Mouse (Mus musculus): Measurements from ENCODE around the gene Rplp2.
"Not testable (repeated sequence)": the region's sequence is repeated elsewhere in the genome, so short reads cannot be mapped to it uniquely, and the experiment has no call there.

Rplp2 gene

GRCm38 (mm10) chr7:141447110-141447991, at the start of gene Rplp2:
TSS of gene Rplp2 (plus strand) at chr7:141447370.
- peak; percentile 97 for DNase-seq (ENCODE audit: low spot score in 2 of 2)

DNA sequence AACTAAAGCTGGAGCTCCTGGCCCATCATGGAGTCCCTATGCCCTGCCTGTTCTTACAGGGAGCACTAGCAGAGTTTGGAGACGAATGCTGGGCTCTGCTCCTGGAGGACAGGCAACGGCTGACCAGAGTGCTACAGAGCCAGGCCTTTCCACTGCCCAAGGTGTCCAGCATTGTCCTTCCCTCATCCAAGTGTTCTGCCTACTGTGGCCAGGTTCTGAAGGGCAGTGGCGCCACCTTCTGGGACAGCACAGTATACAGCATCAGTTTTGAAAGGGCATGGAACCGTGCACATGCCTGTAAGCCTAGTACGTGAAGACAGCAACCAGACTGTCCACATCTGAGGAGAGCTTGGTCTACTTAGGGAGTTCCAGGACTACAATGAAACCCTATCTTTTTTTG, 43.9 kb upstream of the Rplp2 start:
- no peak for DNase-seq (ENCODE audit: low spot score in 2 of 2)

GRCm38 (mm10) chr7:141405466-141405865, 41.7 kb upstream of the Rplp2 start:
- no peak for DNase-seq (ENCODE audit: low spot score in 2 of 2)

- DNase-seq (ENCODE audit: low spot score in 2 of 2): not testable (repeated sequence)
These were observed 39.5 kb upstream of the Rplp2 start for GRCm38 (mm10) chr7:141407670-141408069.

DNA sequence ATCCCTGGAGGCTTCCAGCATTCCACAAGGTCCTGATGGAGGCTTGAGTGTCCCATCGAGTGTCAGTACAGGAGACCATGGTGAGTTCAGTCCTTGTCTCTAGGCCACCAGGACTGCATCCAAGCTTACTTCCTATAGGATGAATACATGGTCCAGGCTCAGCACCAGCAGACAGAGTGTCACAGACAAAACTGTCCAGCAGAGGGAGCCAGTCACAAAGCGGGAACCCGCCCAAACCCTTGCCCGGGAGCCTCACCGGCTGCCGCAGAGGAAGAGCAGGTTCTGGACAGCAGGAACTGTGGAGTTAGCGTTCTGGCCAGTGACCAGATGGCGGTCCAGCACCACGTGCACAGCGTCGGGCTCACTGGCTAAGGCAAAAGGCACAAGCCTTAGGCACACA, 38.3 kb upstream of the Rplp2 start:
- peak; percentile 84 to 91 for DNase-seq (ENCODE audit: low spot score in 2 of 2)

- no peak for DNase-seq (ENCODE audit: low spot score in 2 of 2)
These were observed 36.5 kb upstream of the Rplp2 start for GRCm38 (mm10) chr7:141410631-141411030.

GRCm38 (mm10) chr7:141411667-141412066, 35.5 kb upstream of the Rplp2 start:
- DNase-seq (ENCODE audit: low spot score in 2 of 2): no peak

- no peak for DNase-seq (ENCODE audit: low spot score in 2 of 2)
These were observed 33.8 kb upstream of the Rplp2 start for GRCm38 (mm10) chr7:141413331-141413730.

- DNase-seq (ENCODE audit: low spot score in 2 of 2): peak; percentile 97 to 98
These were observed 33.2 kb upstream of the Rplp2 start, which contains the start of gene Gatd1 for GRCm38 (mm10) chr7:141413809-141414584. TSS of gene Gatd1 (minus strand) at chr7:141414136.

DNA sequence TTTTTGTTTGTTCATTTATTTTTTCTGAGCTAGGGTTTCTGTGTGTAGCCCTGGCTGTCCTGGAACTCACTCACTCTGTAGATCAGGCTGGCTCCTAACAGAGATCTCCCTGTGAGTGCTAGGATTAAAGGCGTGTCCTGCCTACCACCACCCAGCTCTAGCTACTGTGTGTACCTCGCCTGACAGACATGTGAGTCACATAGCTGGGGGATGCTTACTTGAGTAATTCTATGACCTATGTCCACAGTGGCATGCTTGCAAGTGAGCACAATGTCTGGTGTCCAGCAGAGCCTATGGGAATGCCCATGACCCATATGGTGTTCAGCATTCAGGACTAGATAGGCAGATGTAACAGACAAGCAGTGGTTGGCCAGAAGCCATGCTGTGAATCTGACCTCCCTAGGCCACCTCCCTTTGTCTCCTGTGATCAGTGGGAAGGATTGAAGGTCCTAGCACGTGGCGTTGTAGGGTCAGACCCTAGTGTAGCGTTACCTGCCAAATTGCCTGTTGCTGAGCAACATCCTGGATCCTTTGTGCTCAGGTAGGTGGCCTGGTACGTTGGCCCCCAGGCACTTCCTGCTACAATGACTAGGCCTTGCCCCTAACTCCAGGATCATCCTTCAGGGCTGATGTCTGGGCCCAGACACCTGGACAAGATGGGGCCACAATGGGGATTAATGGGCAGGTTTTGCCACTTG, 30.9 kb upstream of the Rplp2 start:
- DNase-seq (ENCODE audit: low spot score in 2 of 2): no peak

DNA sequence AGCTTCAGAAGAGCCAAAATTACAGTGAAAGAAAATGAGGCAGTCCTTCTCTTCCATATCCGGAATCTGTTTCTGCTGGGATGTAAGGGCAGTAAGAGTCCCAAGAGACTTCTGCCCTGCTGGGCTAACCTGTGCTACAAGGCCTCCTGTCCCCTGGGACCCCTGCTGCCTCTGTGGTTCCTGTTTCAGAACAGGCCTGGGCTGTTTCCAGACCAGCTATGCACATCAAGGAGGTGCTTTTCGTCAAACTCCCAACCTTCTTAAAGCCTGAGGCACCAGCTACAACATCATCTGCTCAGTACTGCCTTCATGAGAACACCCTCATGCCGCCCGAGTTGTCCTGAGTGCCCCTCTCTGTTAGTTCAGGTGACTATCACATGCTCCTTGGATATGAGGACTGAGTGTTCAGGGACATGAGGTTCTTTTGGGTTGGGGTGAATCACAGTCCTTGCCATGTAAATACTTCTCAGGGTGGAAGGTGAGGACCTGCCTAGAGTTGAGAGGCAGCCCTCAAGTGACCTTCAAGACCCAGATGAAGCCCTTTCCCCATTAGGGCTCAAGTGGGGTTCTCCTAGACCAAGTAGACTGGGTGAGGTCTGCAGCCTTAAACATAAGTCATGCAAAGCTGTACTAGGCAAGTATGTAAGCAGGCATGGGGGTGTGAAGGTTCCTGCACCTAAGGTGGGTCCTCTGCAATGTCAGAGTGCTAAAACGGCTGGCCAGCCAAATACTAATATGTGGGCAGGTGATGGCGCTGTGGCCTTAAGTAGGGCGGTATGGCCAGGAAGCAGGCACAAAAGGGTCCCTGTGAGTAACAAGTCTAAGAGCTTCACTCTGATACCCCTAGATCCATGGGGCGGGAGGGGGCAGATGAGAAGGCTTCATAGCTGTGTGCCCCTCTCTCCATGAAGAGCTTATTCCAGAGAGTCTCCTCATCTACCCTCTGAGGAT, 29.2 kb upstream of the Rplp2 start:
- DNase-seq (ENCODE audit: low spot score in 2 of 2): no peak

DNA sequence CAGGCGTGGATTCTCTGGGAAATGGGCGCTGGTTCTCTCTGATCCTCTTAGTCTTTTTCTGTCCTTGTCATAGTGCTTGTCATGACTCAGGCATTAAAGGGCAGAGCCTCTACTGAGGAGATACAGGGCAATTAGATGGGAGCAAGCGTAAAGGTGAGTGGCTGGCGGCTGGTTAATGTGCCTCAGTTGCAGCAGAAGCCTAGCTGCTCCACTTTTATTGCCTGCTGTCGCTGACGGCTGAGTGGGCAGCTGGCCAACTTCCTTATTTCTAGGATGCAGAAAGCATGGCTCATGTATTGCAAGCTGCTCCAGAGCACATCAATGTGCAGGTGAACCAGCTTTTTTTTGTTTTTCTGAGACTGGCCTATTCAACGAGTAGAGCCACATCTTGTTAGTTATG, 28.2 kb upstream of the Rplp2 start:
- no peak for DNase-seq (ENCODE audit: low spot score in 2 of 2)

- no peak for DNase-seq (ENCODE audit: low spot score in 2 of 2)
These were observed 27.0 kb upstream of the Rplp2 start for GRCm38 (mm10) chr7:141420030-141420702.

- no peak for DNase-seq (ENCODE audit: low spot score in 2 of 2)
These were observed 23.4 kb upstream of the Rplp2 start for GRCm38 (mm10) chr7:141423811-141424210.

- no peak for DNase-seq (ENCODE audit: low spot score in 2 of 2)
These were observed 20.0 kb upstream of the Rplp2 start for GRCm38 (mm10) chr7:141426948-141427730.

DNA sequence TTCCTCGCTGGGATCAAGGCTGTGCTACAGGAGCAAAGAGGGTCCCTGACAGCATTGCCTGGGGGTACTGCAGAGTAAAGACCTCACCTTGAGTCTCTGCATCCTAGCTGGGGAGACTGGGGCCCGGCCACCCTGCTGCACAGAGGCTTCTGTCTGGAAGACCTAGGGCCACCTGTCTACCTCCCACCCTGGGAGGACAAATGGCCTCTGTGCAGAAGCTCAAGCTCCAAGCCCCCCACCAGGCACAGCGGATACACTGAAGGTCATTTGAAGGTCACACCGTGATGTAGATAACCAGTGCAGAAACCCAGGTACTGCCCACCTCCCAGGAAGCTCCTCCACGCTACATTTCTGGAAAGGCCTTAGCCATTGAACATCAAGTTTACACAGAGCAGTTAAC, 18.5 kb upstream of the Rplp2 start:
- no peak for DNase-seq (ENCODE audit: low spot score in 2 of 2)

GRCm38 (mm10) chr7:141429310-141429709, 17.9 kb upstream of the Rplp2 start, which contains the start of gene Cend1:
TSS of gene Cend1 (minus strand) at chr7:141429491.
- DNase-seq (ENCODE audit: low spot score in 2 of 2): peak; percentile 92 to 93

GRCm38 (mm10) chr7:141429840-141430584, 17.2 kb upstream of the Rplp2 start:
- no peak for DNase-seq (ENCODE audit: low spot score in 2 of 2)
